Mouse (Mus musculus) G1E (cell line): Measurements from ENCODE around the gene Nmur1.

Experiments used
- CTCF ChIP-seq: IDR thresholded peaks from 2 replicates; pipeline ENCODE4 v1.5.1; 2012; ENCODE audit warnings: low read depth, low read length, inconsistent platforms, mixed read lengths
- GATA1 ChIP-seq: IDR thresholded peaks from 2 replicates; pipeline ENCODE4 v1.6.1; 2012; ENCODE audit warnings: borderline replicate concordance, low read length, inconsistent platforms, mixed read lengths
- GATA2 ChIP-seq: IDR thresholded peaks from 2 replicates; pipeline ENCODE4 v1.6.1; 2012; ENCODE audit warnings: low read depth, low read length, inconsistent platforms, borderline replicate concordance

DNA sequence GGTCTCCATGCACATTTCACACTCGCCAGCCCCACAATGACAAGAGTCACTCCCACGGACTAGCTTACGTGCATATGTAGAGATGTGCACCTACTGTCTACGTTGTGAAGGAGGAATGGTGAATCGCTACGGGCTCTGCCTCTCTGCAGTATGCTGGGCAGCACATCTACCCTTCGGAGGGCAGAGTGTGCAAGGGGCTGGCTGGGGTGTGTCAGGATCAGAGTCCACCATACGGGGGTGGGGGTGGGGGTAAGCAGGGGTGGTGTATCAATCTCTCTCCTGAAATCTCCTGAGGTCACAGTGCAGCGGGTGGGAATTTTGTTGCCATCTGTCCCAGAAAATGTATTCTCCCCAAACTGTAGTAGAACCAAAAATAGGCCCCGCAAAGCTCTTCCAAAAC, 17.5 kb downstream of the Nmur1 start:
- TF ChIP-seq CTCF = no peak
- TF ChIP-seq GATA2 = no peak
- TF ChIP-seq GATA1 = no peak
